Mouse (Mus musculus): ENCODE data around the gene Sos1. TPM values are rescaled to one million over a fixed set of nuclear protein-coding genes. Genes with fewer than 3 reads are reported as not detected.

Gene Sos1
- polyA plus RNA-seq, 1 experiment from 2014 or later = 14.1 TPM

- WGBS = 89% methylated on average over 8 of the region's 8 CpGs
- Histone ChIP-seq H3K4me2 (ENCODE audit: low read length) (no peak overlapping the region), H3K4me3 (replicated peaks; ENCODE audit: low read depth, low read length) (no peak overlapping the region), H3K4me1 (ENCODE audit: control insufficient read depth, insufficient read depth, low read length) (no peaks in the 10 kb centered on the region), H3K36me3 (ENCODE audit: control insufficient read depth, insufficient read depth, low read length) (no peaks in the 10 kb centered on the region), H3K27ac (replicated peaks; ENCODE audit: low read depth, low read length) (no peak overlapping the region), H3K9ac (replicated peaks; ENCODE audit: low read length) (no peak overlapping the region), H3K9me3 (ENCODE audit: control insufficient read depth, low read length) (no peaks in the 10 kb centered on the region), H3K27me3 (ENCODE audit: control insufficient read depth, insufficient read depth, low read length) (no peaks in the 10 kb centered on the region)
- ATAC-seq (ENCODE audit: low FRiP score, low TSS enrichment) (no peak), DNase-seq (no peak)
Observed at GRCm38 (mm10) chr17:80513766-80514165, 33.5 kb upstream of the Sos1 start.

DNA sequence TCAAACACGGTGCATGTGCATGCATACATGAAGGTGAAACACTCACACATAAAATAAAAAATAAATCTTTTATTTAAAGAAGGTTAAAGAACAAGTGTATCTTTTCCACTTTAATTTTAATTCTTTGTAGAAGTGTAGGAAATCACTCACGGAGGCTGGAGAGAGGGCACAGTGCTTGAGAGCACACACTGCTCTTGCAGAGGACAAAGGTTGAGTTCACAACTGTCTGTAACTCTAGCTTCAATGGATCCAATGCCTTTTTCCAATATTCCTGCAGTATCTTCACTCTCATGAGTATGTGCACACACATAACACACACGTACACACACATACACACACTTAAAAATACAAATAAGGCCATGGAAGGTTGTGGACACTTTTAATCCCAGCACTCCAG lies 30.2 kb upstream of the Sos1 start:
- DNase-seq (no peak), ATAC-seq (ENCODE audit: low FRiP score, low TSS enrichment) (no peak)
- Histone ChIP-seq H3K36me3 (ENCODE audit: control insufficient read depth, insufficient read depth, low read length) (no peaks in the 10 kb centered on the region), H3K4me2 (ENCODE audit: low read length) (no peak overlapping the region), H3K9ac (replicated peaks; ENCODE audit: low read length) (no peak overlapping the region), H3K4me1 (ENCODE audit: control insufficient read depth, insufficient read depth, low read length) (no peaks in the 10 kb centered on the region), H3K27ac (replicated peaks; ENCODE audit: low read depth, low read length) (no peak overlapping the region), H3K9me3 (ENCODE audit: control insufficient read depth, low read length) (no peaks in the 10 kb centered on the region), H3K27me3 (ENCODE audit: control insufficient read depth, insufficient read depth, low read length) (no peaks in the 10 kb centered on the region), H3K4me3 (replicated peaks; ENCODE audit: low read depth, low read length) (no peak overlapping the region)
- WGBS = 84% methylated on average over 3 of the region's 3 CpGs

DNA sequence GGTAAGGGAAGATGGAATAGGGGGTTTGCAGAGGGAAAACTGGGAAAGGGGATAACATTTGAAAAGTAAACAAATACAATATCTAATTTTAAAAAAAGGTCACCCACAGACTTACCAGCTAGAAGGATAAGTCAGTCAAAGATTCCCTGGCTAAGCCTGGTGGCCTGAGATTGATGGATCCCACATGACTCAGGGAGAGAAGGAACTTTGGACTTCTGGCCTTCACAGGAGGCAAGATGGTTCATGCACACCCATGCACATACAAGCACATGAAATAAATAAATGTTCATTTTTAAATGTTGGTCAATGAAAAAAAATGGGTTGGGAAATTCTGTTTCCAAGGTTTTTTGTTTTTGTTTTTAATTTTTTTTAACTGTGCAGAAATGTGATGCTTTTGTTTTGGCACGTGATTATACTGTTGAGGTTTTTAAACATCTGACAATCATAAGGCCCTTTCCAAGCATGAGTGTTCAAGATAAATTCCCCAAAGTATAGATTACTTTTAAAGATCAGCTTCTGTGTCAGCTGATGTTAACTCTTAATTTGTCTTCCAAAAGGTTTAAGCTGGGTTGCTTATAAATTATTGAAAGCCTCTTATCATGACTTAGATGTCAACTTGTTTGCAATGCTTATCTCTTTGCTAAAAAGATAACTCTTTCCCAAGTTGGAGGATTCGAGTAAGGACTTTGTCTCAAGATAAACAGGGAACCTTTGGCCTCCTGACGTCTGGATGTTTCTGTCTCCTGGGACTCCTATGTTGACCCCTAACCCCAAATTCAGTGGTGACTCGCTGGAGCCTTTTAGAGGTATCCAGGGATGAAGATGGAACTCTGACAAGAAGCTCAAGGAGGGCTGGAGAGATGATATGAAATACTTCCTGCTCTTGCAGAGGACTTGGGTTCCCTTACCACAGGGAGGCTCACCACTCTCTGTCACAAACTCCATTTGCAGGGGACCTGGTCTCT lies 29.5 kb upstream of the Sos1 start:
- DNase-seq (no peak), ATAC-seq (ENCODE audit: low FRiP score, low TSS enrichment) (no peak)
- Histone ChIP-seq H3K27ac (replicated peaks; ENCODE audit: low read depth, low read length) (no peak overlapping the region), H3K9ac (replicated peaks; ENCODE audit: low read length) (no peak overlapping the region), H3K27me3 (ENCODE audit: control insufficient read depth, insufficient read depth, low read length) (no peaks in the 10 kb centered on the region), H3K4me2 (ENCODE audit: low read length) (no peak overlapping the region), H3K36me3 (ENCODE audit: control insufficient read depth, insufficient read depth, low read length) (no peaks in the 10 kb centered on the region), H3K9me3 (ENCODE audit: control insufficient read depth, low read length) (no peaks in the 10 kb centered on the region), H3K4me1 (ENCODE audit: control insufficient read depth, insufficient read depth, low read length) (no peaks in the 10 kb centered on the region), H3K4me3 (replicated peaks; ENCODE audit: low read depth, low read length) (no peak overlapping the region)
- WGBS = 62% methylated on average over 4 of the region's 4 CpGs

GRCm38 (mm10) chr17:80505766-80506165 lies 25.5 kb upstream of the Sos1 start:
- no peak for ATAC-seq (ENCODE audit: low FRiP score, low TSS enrichment)

DNA sequence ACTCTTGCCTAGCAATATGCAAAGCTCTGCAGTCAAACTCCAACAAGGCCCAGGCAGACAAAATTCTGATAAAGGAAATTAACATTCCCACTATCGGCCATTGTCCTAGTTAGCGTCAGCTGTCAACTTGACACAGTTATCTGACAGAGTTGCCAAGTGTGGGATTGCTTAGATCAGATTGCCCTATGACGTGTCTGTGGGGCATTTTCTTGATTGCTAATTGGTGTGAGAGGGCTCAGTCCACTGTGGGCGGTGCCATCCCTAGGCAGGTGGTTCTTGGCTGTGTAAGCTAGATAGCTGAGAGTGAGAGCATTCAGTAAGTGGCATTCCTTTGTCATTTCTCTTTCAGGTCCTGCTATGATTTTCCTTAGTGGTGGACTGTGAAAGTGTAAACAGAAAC lies 25.1 kb upstream of the Sos1 start:
- H3K4me3 ChIP-seq (replicated peaks; ENCODE audit: low read depth, low read length) = no peak overlapping the region
- H3K9ac ChIP-seq (replicated peaks; ENCODE audit: low read length) = no peak overlapping the region
- no peak overlapping the region for H3K27ac ChIP-seq (replicated peaks; ENCODE audit: low read depth, low read length)
- no peaks in the 10 kb centered on the region for H3K4me1 ChIP-seq (ENCODE audit: control insufficient read depth, insufficient read depth, low read length)
- no peaks in the 10 kb centered on the region for H3K9me3 ChIP-seq (ENCODE audit: control insufficient read depth, low read length)
- no peaks in the 10 kb centered on the region for H3K36me3 ChIP-seq (ENCODE audit: control insufficient read depth, insufficient read depth, low read length)
- ATAC-seq (ENCODE audit: low FRiP score, low TSS enrichment) (no peak), DNase-seq (no peak)
- no peaks in the 10 kb centered on the region for H3K27me3 ChIP-seq (ENCODE audit: control insufficient read depth, insufficient read depth, low read length)
- 88% methylated on average over 4 of the region's 4 CpGs for WGBS
- no peak overlapping the region for H3K4me2 ChIP-seq (ENCODE audit: low read length)

More at GRCm38 (mm10) chr17:80505766-80506165, 25.5 kb upstream of the Sos1 start:
- H3K27me3 ChIP-seq (ENCODE audit: control insufficient read depth, insufficient read depth, low read length) = no peaks in the 10 kb centered on the region
- no peak overlapping the region for H3K9ac ChIP-seq (replicated peaks; ENCODE audit: low read length)
- no peak overlapping the region for H3K4me3 ChIP-seq (replicated peaks; ENCODE audit: low read depth, low read length)
- H3K9me3 ChIP-seq (ENCODE audit: control insufficient read depth, low read length) = no peaks in the 10 kb centered on the region
- H3K4me1 ChIP-seq (ENCODE audit: control insufficient read depth, insufficient read depth, low read length) = no peaks in the 10 kb centered on the region
- H3K4me2 ChIP-seq (ENCODE audit: low read length) = no peak overlapping the region
- 94% methylated on average over 6 of the region's 6 CpGs for WGBS
- no peak for DNase-seq
- H3K27ac ChIP-seq (replicated peaks; ENCODE audit: low read depth, low read length) = no peak overlapping the region
- H3K36me3 ChIP-seq (ENCODE audit: control insufficient read depth, insufficient read depth, low read length) = no peaks in the 10 kb centered on the region

DNA sequence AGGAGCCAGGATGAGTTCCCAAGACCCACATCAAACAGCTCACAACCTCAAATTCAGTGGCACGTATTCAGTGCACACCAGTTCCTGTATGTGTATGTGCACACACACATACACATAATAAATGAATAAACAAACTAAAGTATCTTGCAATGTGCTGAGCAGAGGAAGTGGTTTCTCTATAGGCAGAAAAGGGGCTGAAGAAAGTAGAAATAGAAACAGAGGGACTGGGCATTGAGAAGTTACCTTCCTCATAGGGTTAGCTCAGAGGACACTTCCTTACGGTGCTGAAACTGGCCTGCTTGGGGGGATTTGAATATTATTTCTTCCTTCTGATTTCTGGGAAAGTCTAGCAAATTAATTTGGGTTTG lies 21.5 kb upstream of the Sos1 start:
- Histone ChIP-seq H3K36me3 (ENCODE audit: control insufficient read depth, insufficient read depth, low read length) (no peaks in the 10 kb centered on the region), H3K27me3 (ENCODE audit: control insufficient read depth, insufficient read depth, low read length) (no peaks in the 10 kb centered on the region), H3K9ac (replicated peaks; ENCODE audit: low read length) (no peak overlapping the region), H3K9me3 (ENCODE audit: control insufficient read depth, low read length) (no peaks in the 10 kb centered on the region), H3K4me2 (ENCODE audit: low read length) (no peak overlapping the region), H3K27ac (replicated peaks; ENCODE audit: low read depth, low read length) (no peak overlapping the region), H3K4me3 (replicated peaks; ENCODE audit: low read depth, low read length) (no peak overlapping the region), H3K4me1 (ENCODE audit: control insufficient read depth, insufficient read depth, low read length) (no peaks in the 10 kb centered on the region)
- 82% methylated on average over 2 of the region's 2 CpGs for WGBS
- no peak for ATAC-seq (ENCODE audit: low FRiP score, low TSS enrichment)
- DNase-seq = no peak

- 77% methylated on average over 5 of the region's 5 CpGs for WGBS
- ATAC-seq (ENCODE audit: low FRiP score, low TSS enrichment) = no peak
Observed at GRCm38 (mm10) chr17:80501037-80501804, 21.0 kb upstream of the Sos1 start.

GRCm38 (mm10) chr17:80500025-80500424 lies 19.8 kb upstream of the Sos1 start:
- H3K27me3 ChIP-seq (ENCODE audit: control insufficient read depth, insufficient read depth, low read length) = no peaks in the 10 kb centered on the region
- H3K4me1 ChIP-seq (ENCODE audit: control insufficient read depth, insufficient read depth, low read length) = no peaks in the 10 kb centered on the region
- H3K4me2 ChIP-seq (ENCODE audit: low read length) = no peak overlapping the region
- no peaks in the 10 kb centered on the region for H3K9me3 ChIP-seq (ENCODE audit: control insufficient read depth, low read length)
- 81% methylated on average over 4 of the region's 4 CpGs for WGBS
- no peak for DNase-seq
- no peak overlapping the region for H3K9ac ChIP-seq (replicated peaks; ENCODE audit: low read length)
- no peak for ATAC-seq (ENCODE audit: low FRiP score, low TSS enrichment)
- H3K4me3 ChIP-seq (replicated peaks; ENCODE audit: low read depth, low read length) = no peak overlapping the region
- no peak overlapping the region for H3K27ac ChIP-seq (replicated peaks; ENCODE audit: low read depth, low read length)
- no peaks in the 10 kb centered on the region for H3K36me3 ChIP-seq (ENCODE audit: control insufficient read depth, insufficient read depth, low read length)

More at GRCm38 (mm10) chr17:80501037-80501804, 21.0 kb upstream of the Sos1 start:
- no peaks in the 10 kb centered on the region for H3K36me3 ChIP-seq (ENCODE audit: control insufficient read depth, insufficient read depth, low read length)
- no peak overlapping the region for H3K9ac ChIP-seq (replicated peaks; ENCODE audit: low read length)
- no peak for DNase-seq
- no peak overlapping the region for H3K4me3 ChIP-seq (replicated peaks; ENCODE audit: low read depth, low read length)
- no peak overlapping the region for H3K27ac ChIP-seq (replicated peaks; ENCODE audit: low read depth, low read length)
- no peak overlapping the region for H3K4me2 ChIP-seq (ENCODE audit: low read length)
- H3K27me3 ChIP-seq (ENCODE audit: control insufficient read depth, insufficient read depth, low read length) = no peaks in the 10 kb centered on the region
- H3K4me1 ChIP-seq (ENCODE audit: control insufficient read depth, insufficient read depth, low read length) = no peaks in the 10 kb centered on the region
- no peaks in the 10 kb centered on the region for H3K9me3 ChIP-seq (ENCODE audit: control insufficient read depth, low read length)
